Mouse (Mus musculus) forebrain, embryonic 15.5 days (tissue): ENCODE results near the gene Pla2g3. TPM values are rescaled to one million over a fixed set of nuclear protein-coding genes. Genes with fewer than 3 reads are reported as not detected.

Experiments used
- ATAC-seq: fragments of 200-750 bp; cut with Nextera tagmentation; replicated peaks from 2 replicates; pipeline ENCODE4 v1.8.0; 2017; ENCODE audit warnings: mild to moderate bottlenecking, moderate TSS enrichment, moderate library complexity
- H3K27ac ChIP-seq: fragments of 300-500 bp; sonication (generic); replicated peaks from 2 replicates; pipeline ENCODE4 v1.5.1; 2015; ENCODE audit warnings: mild to moderate bottlenecking, inconsistent platforms
- H3K27me3 ChIP-seq: fragments of 300-500 bp; sonication (generic); 2 replicates; pipeline ENCODE4 v1.6.1; 2015; ENCODE audit warnings: inconsistent platforms
- H3K36me3 ChIP-seq: fragments of 300-500 bp; sonication (generic); 2 replicates; pipeline ENCODE4 v1.6.1; 2015; ENCODE audit warnings: mild to moderate bottlenecking, inconsistent platforms
- H3K4me1 ChIP-seq: fragments of 300-500 bp; sonication (generic); 2 replicates; pipeline ENCODE4 v1.6.1; 2015; ENCODE audit warnings: inconsistent platforms
- H3K4me2 ChIP-seq: fragments of 300-500 bp; sonication (generic); replicated peaks from 2 replicates; pipeline ENCODE4 v1.6.1; 2015; ENCODE audit warnings: mild to moderate bottlenecking, inconsistent platforms
- H3K4me3 ChIP-seq: fragments of 300-500 bp; sonication (generic); 2 replicates; pipeline ENCODE4 v1.5.1; 2015; ENCODE audit warnings: mild to moderate bottlenecking, inconsistent platforms
- H3K9ac ChIP-seq: fragments of 300-500 bp; sonication (generic); replicated peaks from 2 replicates; pipeline ENCODE4 v1.6.1; 2015; ENCODE audit warnings: mild to moderate bottlenecking, inconsistent platforms
- H3K9me3 ChIP-seq: fragments of 300-500 bp; sonication (generic); 2 replicates; pipeline ENCODE4 v1.6.1; 2016; ENCODE audit warnings: inconsistent platforms
- WGBS: fragments of 180-500 bp; shearing (Covaris S2); methylation state at CpG from one replicate; pipeline ENCODE4 v1.1.7; 2015; ENCODE audit warnings: mixed read lengths; 5-methylcytosine and 5-hydroxymethylcytosine counted together
- polyA plus RNA-seq: library from polyadenylated mRNA; unstranded; fragments of >200 nt; fragmentation: Nextera tagmentation; extraction: Ambion mirVana; gene quantifications from 2 replicates; pipeline ENCODE4 v1.2.1, GENCODE M21; 2015

Pla2g3 gene
- polyA plus RNA-seq, 1 experiment from 2014 or later = 0.39 TPM

GRCm38 (mm10) chr11:3535406-3535986 lies 47.4 kb downstream of the Pla2g3 start:
- Histone ChIP-seq H3K27me3 (no peaks in the 10 kb centered on the region), H3K4me1 (peaks cover 16% of the 10 kb centered on the region), H3K27ac (peak overlapping the region; percentile 73), H3K9me3 (no peaks in the 10 kb centered on the region), H3K36me3 (no peaks in the 10 kb centered on the region), H3K4me2 (peak overlapping the region; percentile 90), H3K4me3 (peak overlapping the region; percentile 61), H3K9ac (peak overlapping the region; percentile 63)
- under 1% methylated on average over 36 of the region's 36 CpGs for WGBS
- peak; percentile 83 for ATAC-seq

- 49% methylated on average over 5 of the region's 5 CpGs for WGBS
- Histone ChIP-seq H3K27me3 (no peaks in the 10 kb centered on the region), H3K36me3 (no peaks in the 10 kb centered on the region), H3K4me2 (peak overlapping the region; percentile 90), H3K4me1 (peaks cover 16% of the 10 kb centered on the region), H3K9me3 (no peaks in the 10 kb centered on the region), H3K9ac (peak overlapping the region; percentile 63), H3K27ac (peak overlapping the region; percentile 73), H3K4me3 (peak overlapping the region; percentile 61)
- no peak for ATAC-seq
These were observed 48.0 kb downstream of the Pla2g3 start for GRCm38 (mm10) chr11:3536082-3536481.

- H3K27ac ChIP-seq = no peak overlapping the region
- H3K4me2 ChIP-seq = no peak overlapping the region
- no peak for ATAC-seq
- WGBS = 96% methylated on average over 5 of the region's 5 CpGs
- peaks cover 16% of the 10 kb centered on the region for H3K4me1 ChIP-seq
- no peaks in the 10 kb centered on the region for H3K9me3 ChIP-seq
- H3K27me3 ChIP-seq = no peaks in the 10 kb centered on the region
- no peak overlapping the region for H3K4me3 ChIP-seq
- H3K36me3 ChIP-seq = no peaks in the 10 kb centered on the region
- no peak overlapping the region for H3K9ac ChIP-seq
These were observed 48.8 kb downstream of the Pla2g3 start for GRCm38 (mm10) chr11:3536745-3537333.

GRCm38 (mm10) chr11:3537711-3538110 lies 49.6 kb downstream of the Pla2g3 start:
- H3K36me3 ChIP-seq = no peaks in the 10 kb centered on the region
- WGBS = 92% methylated on average over 3 of the region's 3 CpGs
- peak overlapping the region; percentile 54; the same call in 1 of the 2 replicates for H3K4me3 ChIP-seq
- no peak overlapping the region for H3K27ac ChIP-seq
- H3K9me3 ChIP-seq = no peaks in the 10 kb centered on the region
- peaks cover 16% of the 10 kb centered on the region for H3K4me1 ChIP-seq
- peak overlapping the region; percentile 67; the same call in 1 of the 2 replicates for H3K4me2 ChIP-seq
- H3K9ac ChIP-seq = no peak overlapping the region
- no peaks in the 10 kb centered on the region for H3K27me3 ChIP-seq
- no peak for ATAC-seq

- no peak for ATAC-seq
- Histone ChIP-seq H3K27ac (no peak overlapping the region), H3K36me3 (no peaks in the 10 kb centered on the region), H3K4me1 (peaks cover 16% of the 10 kb centered on the region), H3K4me2 (peak overlapping the region; percentile 67), H3K4me3 (peak overlapping the region; percentile 54), H3K9ac (peak overlapping the region; percentile 49; the same call in 1 of the 2 replicates), H3K9me3 (no peaks in the 10 kb centered on the region), H3K27me3 (no peaks in the 10 kb centered on the region)
- 73% methylated on average over 4 of the region's 4 CpGs for WGBS
These were observed 50.3 kb downstream of the Pla2g3 start for GRCm38 (mm10) chr11:3538341-3538740.

- H3K4me2 ChIP-seq = peak overlapping the region; percentile 67
- ATAC-seq = peak; percentile 95
- no peaks in the 10 kb centered on the region for H3K36me3 ChIP-seq
- no peak overlapping the region for H3K27ac ChIP-seq
- no peaks in the 10 kb centered on the region for H3K9me3 ChIP-seq
- peak overlapping the region; percentile 54 for H3K4me3 ChIP-seq
- H3K4me1 ChIP-seq = peaks cover 16% of the 10 kb centered on the region
- 3% methylated on average over 33 of the region's 33 CpGs for WGBS
- peak overlapping the region; percentile 49 for H3K9ac ChIP-seq
- no peaks in the 10 kb centered on the region for H3K27me3 ChIP-seq
These were observed 51.2 kb downstream of the Pla2g3 start for GRCm38 (mm10) chr11:3539111-3539825.

GRCm38 (mm10) chr11:3539826-3540196 lies 51.7 kb downstream of the Pla2g3 start:
- no peak overlapping the region for H3K27ac ChIP-seq
- H3K27me3 ChIP-seq = no peaks in the 10 kb centered on the region
- H3K9me3 ChIP-seq = no peaks in the 10 kb centered on the region
- 83% methylated on average over 4 of the region's 4 CpGs for WGBS
- H3K4me1 ChIP-seq = peaks cover 15% of the 10 kb centered on the region
- peak overlapping the region; percentile 54 for H3K4me3 ChIP-seq
- no peaks in the 10 kb centered on the region for H3K36me3 ChIP-seq
- H3K9ac ChIP-seq = peak overlapping the region; percentile 35; the same call in 1 of the 2 replicates
- peak overlapping the region; percentile 67 for H3K4me2 ChIP-seq
- no peak for ATAC-seq

GRCm38 (mm10) chr11:3540451-3541085 lies 52.5 kb downstream of the Pla2g3 start, which contains the start of gene Smtn:
Gene Smtn, minus strand, starts transcription at chr11:3540612.
- Histone ChIP-seq H3K9me3 (no peaks in the 10 kb centered on the region), H3K4me1 (peaks cover 11% of the 10 kb centered on the region), H3K27ac (no peak within 1 kb of the TSS), H3K4me2 (peak within 1 kb of the TSS; percentile 67), H3K27me3 (no peaks in the 10 kb centered on the region), H3K4me3 (peak within 1 kb of the TSS; percentile 54), H3K9ac (peak within 1 kb of the TSS; percentile 35), H3K36me3 (no peaks in the 10 kb centered on the region)
- ATAC-seq = no peak
- WGBS = 94% methylated on average over 23 of the region's 23 CpGs

- Histone ChIP-seq H3K4me1 (peaks cover 5% of the 10 kb centered on the region; the same call in 1 of the 2 replicates), H3K4me2 (no peak overlapping the region), H3K9ac (no peak overlapping the region), H3K4me3 (no peak overlapping the region), H3K9me3 (no peaks in the 10 kb centered on the region), H3K27ac (no peak overlapping the region), H3K27me3 (no peaks in the 10 kb centered on the region), H3K36me3 (no peaks in the 10 kb centered on the region)
- ATAC-seq = no peak
- WGBS = 73% methylated on average over 3 of the region's 3 CpGs
These were observed 53.8 kb downstream of the Pla2g3 start for GRCm38 (mm10) chr11:3541932-3542331.

GRCm38 (mm10) chr11:3543001-3543400 lies 54.9 kb downstream of the Pla2g3 start:
- peaks cover 5% of the 10 kb centered on the region; the same call in 1 of the 2 replicates for H3K4me1 ChIP-seq
- H3K9ac ChIP-seq = no peak overlapping the region
- no peaks in the 10 kb centered on the region for H3K9me3 ChIP-seq
- 52% methylated on average over 5 of the region's 5 CpGs for WGBS
- no peaks in the 10 kb centered on the region for H3K36me3 ChIP-seq
- no peak overlapping the region for H3K4me3 ChIP-seq
- no peak overlapping the region for H3K27ac ChIP-seq
- H3K4me2 ChIP-seq = no peak overlapping the region
- no peaks in the 10 kb centered on the region for H3K27me3 ChIP-seq
- ATAC-seq = no peak

GRCm38 (mm10) chr11:3544409-3544808 lies 56.3 kb downstream of the Pla2g3 start:
- Histone ChIP-seq H3K9me3 (no peaks in the 10 kb centered on the region), H3K4me3 (no peak overlapping the region), H3K4me2 (no peak overlapping the region), H3K4me1 (no peaks in the 10 kb centered on the region), H3K9ac (no peak overlapping the region), H3K36me3 (no peaks in the 10 kb centered on the region), H3K27ac (no peak overlapping the region), H3K27me3 (no peaks in the 10 kb centered on the region)
- ATAC-seq = no peak
- WGBS = 93% methylated on average over 5 of the region's 5 CpGs
